9 mouse cellular contexts compared by ENCODE assay signal in genomic region chr3:122903746-122904433, GRCm38 (mm10). TPM values are rescaled to one million over a fixed set of nuclear protein-coding genes. Genes with fewer than 3 reads are reported as not detected.
DNase-seq lines count a peak whose midpoint lies in the region; ATAC-seq and TF ChIP-seq lines count a peak whose summit lies in the region.
"Had no signal": no experiment of that assay in that cellular context is flagged by ENCODE, and none has a peak within 500 bp of the region (broad histone marks: within the 10 kb centered on the region; RNA-seq: fewer than 3 reads in every experiment).

No protein-coding gene starts in this region.

- H3K4me1 ChIP-seq in forebrain, postnatal 0 days (ENCODE audit: insufficient read depth), result no peaks in the 10 kb centered on the region

- H3K4me2 ChIP-seq in forebrain, postnatal 0 days (ENCODE audit: low read depth), result no peak overlapping the region

- TF ChIP-seq CTCF in forebrain, postnatal 0 days (IDR thresholded peaks at IDR 0.05; ENCODE audit: low read depth), result peak; percentile 90

- no peak overlapping the region for H3K27ac ChIP-seq in forebrain, postnatal 0 days (ENCODE audit: low read depth, low read length)

- no peak overlapping the region for H3K4me3 ChIP-seq in forebrain, postnatal 0 days (ENCODE audit: low read depth, low read length)

- H3K36me3 ChIP-seq in forebrain, postnatal 0 days (ENCODE audit: insufficient read depth), result no peaks in the 10 kb centered on the region

- H3K9me3 ChIP-seq in forebrain, postnatal 0 days (ENCODE audit: low read length), result no peaks in the 10 kb centered on the region

- no peak overlapping the region for H3K9ac ChIP-seq in forebrain, postnatal 0 days

- no peaks in the 10 kb centered on the region for H3K27me3 ChIP-seq in forebrain, postnatal 0 days (ENCODE audit: insufficient read depth, low read length)

- peak; percentile 18 to 38 for DNase-seq in urinary bladder, adult 18-20 months (ENCODE audit: low spot score in 2 of 2)
- DNase-seq in urinary bladder, postnatal 4 days (ENCODE audit: low spot score in 2 of 2), result no peak
- peak; percentile 77 for DNase-seq in brain, adult 2 months (ENCODE audit: low read depth, low spot score)
- peak; percentile 87 for DNase-seq in forebrain, postnatal 0 days
- DNase-seq in kidney, postnatal 36 days, result peak; percentile 35 to 64
- DNase-seq in right cerebral cortex, postnatal 4 days, result peak; percentile 57

- WGBS in forebrain, postnatal 0 days, result 44% methylated on average over 12 of the region's 12 CpGs

- ATAC-seq in forebrain, postnatal 0 days, result peak; percentile 82
- peak; percentile 81 for ATAC-seq in megakaryocyte, adult 5-6 weeks (ENCODE audit: poor library complexity, severe bottlenecking)

RNA-seq across cellular contexts. Expression of gene Fabp2, which starts 9.0 kb away (rescaled TPM):
- not detected in 2 replicates for total RNA-seq in forebrain, postnatal 0 days (2014; rRNA removed)
- polyA plus RNA-seq in forebrain, postnatal 0 days (2015; fragmentation: Nextera tagmentation; extraction: Ambion mirVana), result not detected in 2 replicates
- total RNA-seq in megakaryocyte, adult 5-6 weeks (2015), result not detected in 2 replicates
- not detected in 2 replicates for total RNA-seq in megakaryocyte, adult 5-6 weeks (2017)
- total RNA-seq: heart, adult 18-20 months had no signal

RNA-seq across cellular contexts. Expression of gene Gm10959, which starts 15.3 kb away (rescaled TPM):
- total RNA-seq in forebrain, postnatal 0 days (2014; rRNA removed), result not detected in 2 replicates
- not detected in 2 replicates for polyA plus RNA-seq in forebrain, postnatal 0 days (2015; fragmentation: Nextera tagmentation; extraction: Ambion mirVana)
- total RNA-seq in megakaryocyte, adult 5-6 weeks (2015), result not detected in 2 replicates
- not detected in 2 replicates for total RNA-seq in megakaryocyte, adult 5-6 weeks (2017)
- total RNA-seq: heart, adult 18-20 months had no signal
- polyA plus RNA-seq: stomach, embryonic 14.5 days had no signal

RNA-seq across cellular contexts. Expression of gene 1810037I17Rik, which starts 20.1 kb away (rescaled TPM):
- 27.4 and 33.2 TPM in 2 replicates for total RNA-seq in forebrain, postnatal 0 days (2014; rRNA removed)
- polyA plus RNA-seq in forebrain, postnatal 0 days (2015; fragmentation: Nextera tagmentation; extraction: Ambion mirVana), result 94.9 and 109 TPM in 2 replicates
- total RNA-seq in megakaryocyte, adult 5-6 weeks (2015), result 75.4 and 89.8 TPM in 2 replicates
- 40.3 and 41.2 TPM in 2 replicates for total RNA-seq in megakaryocyte, adult 5-6 weeks (2017)

Comparison
In these comparisons a context has a peak if more than half of its experiments do, and no peak if none do; other contexts are left out.
1. DNase-seq: peak in urinary bladder, adult 18-20 months (2 of 2), brain, adult 2 months (single experiment), forebrain, postnatal 0 days (single experiment), kidney, postnatal 36 days (2 of 2) and right cerebral cortex, postnatal 4 days (single experiment); none in urinary bladder, postnatal 4 days (0 of 2).